ENCODE assay signal across 8 mouse cellular contexts in the genomic region with DNA sequence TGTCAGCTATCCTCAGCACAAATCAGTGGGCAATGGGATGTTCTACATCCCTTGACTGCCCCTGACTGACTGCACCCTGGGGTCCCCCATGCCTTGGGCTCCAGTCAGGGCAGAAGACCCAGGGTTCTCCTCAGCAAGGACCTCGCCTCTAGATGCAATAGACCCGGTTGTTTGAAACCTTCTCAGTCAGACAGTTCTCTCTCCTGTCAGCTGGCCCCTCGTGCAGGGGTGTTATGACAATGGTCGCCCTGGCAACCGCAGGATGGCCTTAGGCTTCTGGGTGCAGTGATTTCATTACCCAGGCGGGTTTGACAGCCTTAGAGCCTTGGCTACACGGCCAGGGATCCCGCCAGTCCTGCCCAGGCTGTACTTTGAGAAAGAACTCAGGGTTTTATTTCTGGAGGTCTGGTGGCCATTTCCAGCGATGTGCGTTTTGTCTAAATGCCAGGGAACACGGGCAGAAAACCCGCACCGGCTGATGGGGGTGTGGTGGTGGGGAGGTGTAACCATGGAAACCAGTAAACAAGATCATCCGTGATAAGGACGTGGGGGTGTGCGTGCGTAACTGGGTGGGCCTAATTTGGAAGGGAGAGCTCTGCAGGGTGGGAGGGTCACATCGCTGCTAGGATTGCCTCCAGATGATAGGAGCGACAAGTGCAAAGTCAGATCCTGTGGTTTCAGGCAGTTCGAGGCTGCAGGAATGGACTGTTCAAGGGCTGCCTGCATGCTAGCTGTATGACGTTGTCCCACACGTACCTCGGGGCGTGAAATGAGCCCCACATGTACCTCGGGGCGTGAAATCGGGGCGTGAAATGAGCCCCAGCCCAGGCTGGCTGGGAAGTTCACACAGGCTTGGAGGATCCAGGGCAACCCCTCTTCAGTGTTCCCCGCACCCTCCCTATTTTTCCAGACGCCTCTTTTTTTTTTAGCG.
DNase-seq lines count a peak whose midpoint lies in the region; ATAC-seq and TF ChIP-seq lines count a peak whose summit lies in the region.

No protein-coding gene starts in this region.

- H3K27me3 ChIP-seq in kidney, postnatal 0 days (ENCODE audit: insufficient read depth, low read length), result no peaks in the 10 kb centered on the region
- no peaks in the 10 kb centered on the region for H3K27me3 ChIP-seq in hindbrain, embryonic 14.5 days (ENCODE audit: control insufficient read depth, insufficient read depth, low read length)
- H3K27me3 ChIP-seq in limb, embryonic 15.5 days, result no peaks in the 10 kb centered on the region; the same call in 1 of the 2 replicates
- H3K27me3 ChIP-seq in stomach, embryonic 16.5 days (ENCODE audit: control insufficient read depth, insufficient read depth, low read length), result no peaks in the 10 kb centered on the region

- H3K27ac ChIP-seq in kidney, postnatal 0 days, result no peak overlapping the region
- peak overlapping the region; percentile 60 for H3K27ac ChIP-seq in hindbrain, embryonic 14.5 days
- no peak overlapping the region for H3K27ac ChIP-seq in limb, embryonic 15.5 days
- H3K27ac ChIP-seq in stomach, embryonic 16.5 days (ENCODE audit: low read length), result no peak overlapping the region

- WGBS in kidney, postnatal 0 days, result 22% methylated on average over 31 of the region's 31 CpGs
- 7% methylated on average over 31 of the region's 31 CpGs for WGBS in hindbrain, embryonic 14.5 days
- 18% methylated on average over 31 of the region's 31 CpGs for WGBS in limb, embryonic 15.5 days
- WGBS in stomach, embryonic 16.5 days, result 20% methylated on average over 31 of the region's 31 CpGs

- no peaks in the 10 kb centered on the region for H3K9me3 ChIP-seq in kidney, postnatal 0 days (replicated peaks; ENCODE audit: low read length)
- no peaks in the 10 kb centered on the region for H3K9me3 ChIP-seq in hindbrain, embryonic 14.5 days (ENCODE audit: control insufficient read depth, low read length)
- H3K9me3 ChIP-seq in limb, embryonic 15.5 days, result no peaks in the 10 kb centered on the region
- no peaks in the 10 kb centered on the region for H3K9me3 ChIP-seq in stomach, embryonic 16.5 days (replicated peaks; ENCODE audit: control insufficient read depth, low read length)

- H3K9ac ChIP-seq in kidney, postnatal 0 days (ENCODE audit: low read depth, low read length), result no peak overlapping the region
- peak overlapping the region; percentile 44 for H3K9ac ChIP-seq in hindbrain, embryonic 14.5 days
- no peak overlapping the region for H3K9ac ChIP-seq in limb, embryonic 15.5 days
- peak overlapping the region; percentile 32 for H3K9ac ChIP-seq in stomach, embryonic 16.5 days (ENCODE audit: low read length)

- no peaks in the 10 kb centered on the region for H3K36me3 ChIP-seq in kidney, postnatal 0 days (ENCODE audit: insufficient read depth, low read length)
- no peaks in the 10 kb centered on the region for H3K36me3 ChIP-seq in hindbrain, embryonic 14.5 days (replicated peaks; ENCODE audit: control insufficient read depth, insufficient read depth)
- H3K36me3 ChIP-seq in limb, embryonic 15.5 days, result no peaks in the 10 kb centered on the region
- no peaks in the 10 kb centered on the region for H3K36me3 ChIP-seq in stomach, embryonic 16.5 days (ENCODE audit: control insufficient read depth, insufficient read depth, low read length)

- peak; percentile 31 for DNase-seq in kidney, postnatal 0 days (ENCODE audit: low spot score)
- DNase-seq in kidney, adult 11 months, result no peak
- DNase-seq in embryo, embryonic 11 days, result peak; percentile 82
- peak; percentile 56 for DNase-seq in hindbrain, embryonic 14.5 days (ENCODE audit: low spot score)
- no peak for DNase-seq in natural killer cell, adult 2 months (ENCODE audit: low spot score in 2 of 2)
- DNase-seq in gastrocnemius, adult 8-10 months (ENCODE audit: low spot score in 2 of 2), result no peak

- peak; percentile 40; the same call in 1 of the 2 replicates for ATAC-seq in kidney, postnatal 0 days (replicated peaks; ENCODE audit: low FRiP score, low read depth)
- peak; percentile 85 for ATAC-seq in hindbrain, embryonic 14.5 days (ENCODE audit: low FRiP score)
- ATAC-seq in limb, embryonic 15.5 days (ENCODE audit: insufficient number of reproducible peaks, low FRiP score, low TSS enrichment, low read depth), result no peak
- ATAC-seq in stomach, embryonic 16.5 days (ENCODE audit: insufficient read depth, low FRiP score), result no peak

- no peak for TF ChIP-seq CTCF in kidney, postnatal 0 days (IDR thresholded peaks at IDR 0.05; ENCODE audit: low read depth)

- no peak overlapping the region for H3K4me3 ChIP-seq in kidney, postnatal 0 days (replicated peaks; ENCODE audit: low read depth, low read length)
- H3K4me3 ChIP-seq in hindbrain, embryonic 14.5 days (replicated peaks; ENCODE audit: low read length), result peak overlapping the region; percentile 13
- H3K4me3 ChIP-seq in limb, embryonic 15.5 days, result peak overlapping the region; percentile 1; the same call in 1 of the 2 replicates
- no peak overlapping the region for H3K4me3 ChIP-seq in stomach, embryonic 16.5 days (replicated peaks; ENCODE audit: low read length)

- no peaks in the 10 kb centered on the region for H3K4me1 ChIP-seq in kidney, postnatal 0 days (replicated peaks; ENCODE audit: insufficient read depth, low read length)
- H3K4me1 ChIP-seq in hindbrain, embryonic 14.5 days (replicated peaks; ENCODE audit: control insufficient read depth, insufficient read depth, low read length), result peaks cover 15% of the 10 kb centered on the region
- H3K4me1 ChIP-seq in limb, embryonic 15.5 days, result peaks cover 11% of the 10 kb centered on the region
- H3K4me1 ChIP-seq in stomach, embryonic 16.5 days (ENCODE audit: control insufficient read depth, insufficient read depth, low read length), result 0 out of 2 replicates have a peak, but pooled peaks cover 2% of the 10 kb centered on the region

- peak overlapping the region; percentile 25 for H3K4me2 ChIP-seq in kidney, postnatal 0 days (ENCODE audit: low read length)
- H3K4me2 ChIP-seq in hindbrain, embryonic 14.5 days (replicated peaks), result peak overlapping the region; percentile 49
- H3K4me2 ChIP-seq in limb, embryonic 15.5 days, result peak overlapping the region; percentile 33; the same call in 1 of the 2 replicates
- H3K4me2 ChIP-seq in stomach, embryonic 16.5 days (ENCODE audit: low read depth, low read length), result peak overlapping the region; percentile 27; the same call in 1 of the 2 replicates

Comparison
In these comparisons a context has a peak if more than half of its experiments do, and no peak if none do; other contexts are left out.
1. DNase-seq: peak in kidney, postnatal 0 days (single experiment), embryo, embryonic 11 days (single experiment) and hindbrain, embryonic 14.5 days (single experiment); none in kidney, adult 11 months (single experiment), natural killer cell, adult 2 months (0 of 2) and gastrocnemius, adult 8-10 months (0 of 2).
2. ATAC-seq: peak in kidney, postnatal 0 days (single experiment) and hindbrain, embryonic 14.5 days (single experiment); none in limb, embryonic 15.5 days (single experiment) and stomach, embryonic 16.5 days (single experiment).
3. H3K4me3 ChIP-seq: peak in hindbrain, embryonic 14.5 days (single experiment) and limb, embryonic 15.5 days (single experiment); none in kidney, postnatal 0 days (single experiment) and stomach, embryonic 16.5 days (single experiment).
4. H3K9ac ChIP-seq: peak in hindbrain, embryonic 14.5 days (single experiment) and stomach, embryonic 16.5 days (single experiment); none in kidney, postnatal 0 days (single experiment) and limb, embryonic 15.5 days (single experiment).
5. Peak in every context shown above with its lines, with median percentiles within 50 percentile points of each other: H3K4me2 ChIP-seq.